Mouse (Mus musculus) G1E (cell line): ENCODE measurements around the gene Sugct. TPM values are rescaled to one million over a fixed set of nuclear protein-coding genes. Genes with fewer than 3 reads are reported as not detected.

Experiments used
- ATAC-seq: 2 replicates; pipeline ENCODE4 v1.8.0; 2016; ENCODE audit warnings: mild to moderate bottlenecking; ENCODE audit not compliant: insufficient number of reproducible peaks, poor library complexity, low FRiP score, severe bottlenecking; ENCODE audit errors: extremely low read depth
- DNase-seq: peaks from one replicate; pipeline ENCODE4 v3.0.0; 2012; ENCODE audit warnings: low spot score
- H3K27me3 ChIP-seq: 2 replicates; pipeline ENCODE4 v1.6.1; 2012; ENCODE audit warnings: mild to moderate bottlenecking, low read length, inconsistent platforms; ENCODE audit not compliant: insufficient read depth
- H3K36me3 ChIP-seq: replicated peaks from 2 replicates; pipeline ENCODE3; 2012; ENCODE audit warnings: mild to moderate bottlenecking, inconsistent platforms
- H3K4me1 ChIP-seq: 2 replicates; pipeline ENCODE4 v1.6.1; 2012; ENCODE audit warnings: low read depth, low read length, inconsistent platforms, mixed read lengths; ENCODE audit not compliant: insufficient read depth
- H3K4me3 ChIP-seq: 2 replicates; pipeline ENCODE4 v1.5.1; 2012; ENCODE audit warnings: low read depth, mild to moderate bottlenecking, inconsistent platforms, low read length, moderate library complexity, mixed read lengths
- H3K9me3 ChIP-seq: replicated peaks from 2 replicates; pipeline ENCODE4 v1.6.1; 2012; ENCODE audit warnings: inconsistent platforms
- CTCF ChIP-seq: IDR thresholded peaks from 2 replicates; pipeline ENCODE4 v1.5.1; 2012; ENCODE audit warnings: low read depth, low read length, inconsistent platforms, mixed read lengths
- GATA1 ChIP-seq: IDR thresholded peaks from 2 replicates; pipeline ENCODE4 v1.6.1; 2012; ENCODE audit warnings: borderline replicate concordance, low read length, inconsistent platforms, mixed read lengths
- GATA2 ChIP-seq: IDR thresholded peaks from 2 replicates; pipeline ENCODE4 v1.6.1; 2012; ENCODE audit warnings: low read depth, low read length, inconsistent platforms, borderline replicate concordance
- POLR2AphosphoS5 ChIP-seq: IDR thresholded peaks from 2 replicates; pipeline ENCODE4 v1.6.1; 2012; ENCODE audit warnings: low read depth, low read length, inconsistent platforms; ENCODE audit not compliant: insufficient replicate concordance
- TAL1 ChIP-seq: conservative IDR thresholded peaks from 2 replicates; pipeline ENCODE4 v1.6.1; 2012; ENCODE audit warnings: low read depth, low read length, inconsistent platforms, mixed read lengths
- polyA plus RNA-seq: library from polyadenylated mRNA; stranded (reverse); fragments of >175 nt; gene quantifications from 2 replicates; pipeline ENCODE4 v1.2.3, GENCODE M21; 2012
- total RNA-seq, 2 experiments: library from RNA; stranded (forward) in 1 of 2; stranded (reverse) in 1 of 2; fragments of 200-1000 nt in 1 of 2; fragments of >200 nt in 1 of 2; fragmentation: Nextera tagmentation in 1 of 2; gene quantifications; 2 replicates each; pipeline ENCODE4 v1.2.3; 2014 to 2017

Gene Sugct
- total and polyA plus RNA-seq, 3 experiments = 1.1 to 4.8 (median 1.8) TPM

- TF ChIP-seq CTCF (no peak), GATA2 (no peak), POLR2AphosphoS5 (no peak), GATA1 (no peak), TAL1 (no peak)
- Histone ChIP-seq H3K27me3 (peaks cover 3% of the 10 kb centered on the region; the same call in 1 of the 2 replicates), H3K4me1 (no peaks in the 10 kb centered on the region), H3K9me3 (no peaks in the 10 kb centered on the region), H3K4me3 (no peak overlapping the region), H3K36me3 (no peaks in the 10 kb centered on the region)
- DNase-seq = no peak
- ATAC-seq = no peak
Measured at GRCm38 (mm10) chr13:16901424-16901823, 793.9 kb downstream of the Sugct start.

GRCm38 (mm10) chr13:16898084-16898792 is 797.1 kb downstream of the Sugct start:
- ATAC-seq = no peak
- DNase-seq = no peak
- TF ChIP-seq GATA2 = no peak
- TF ChIP-seq GATA1 = no peak
- TF ChIP-seq TAL1 = no peak
- no peaks in the 10 kb centered on the region for H3K36me3 ChIP-seq
- H3K4me1 ChIP-seq = no peaks in the 10 kb centered on the region
- no peak overlapping the region for H3K4me3 ChIP-seq
- no peaks in the 10 kb centered on the region for H3K9me3 ChIP-seq
- no peaks in the 10 kb centered on the region for H3K27me3 ChIP-seq

- TF ChIP-seq POLR2AphosphoS5 (no peak), TAL1 (no peak), GATA1 (no peak), GATA2 (no peak), CTCF (no peak)
- ATAC-seq (no peak), DNase-seq (no peak)
- Histone ChIP-seq H3K4me1 (no peaks in the 10 kb centered on the region), H3K36me3 (no peaks in the 10 kb centered on the region), H3K4me3 (no peak overlapping the region), H3K27me3 (no peaks in the 10 kb centered on the region), H3K9me3 (no peaks in the 10 kb centered on the region)
Measured at GRCm38 (mm10) chr13:16878056-16878455, 817.3 kb downstream of the Sugct start.

- DNase-seq = no peak
- TF ChIP-seq GATA2 (no peak), GATA1 (no peak), TAL1 (no peak), CTCF (no peak), POLR2AphosphoS5 (no peak)
Measured at GRCm38 (mm10) chr13:16859986-16860385, 835.4 kb downstream of the Sugct start.

GRCm38 (mm10) chr13:16847236-16847635 is 848.1 kb downstream of the Sugct start:
- no peaks in the 10 kb centered on the region for H3K4me1 ChIP-seq
- H3K9me3 ChIP-seq = no peaks in the 10 kb centered on the region
- no peak for TF ChIP-seq TAL1
- no peak for ATAC-seq
- no peaks in the 10 kb centered on the region for H3K27me3 ChIP-seq
- no peak for DNase-seq
- H3K36me3 ChIP-seq = no peaks in the 10 kb centered on the region
- H3K4me3 ChIP-seq = no peak overlapping the region

More at GRCm38 (mm10) chr13:16859986-16860385, 835.4 kb downstream of the Sugct start:
- no peak overlapping the region for H3K4me3 ChIP-seq
- H3K36me3 ChIP-seq = no peaks in the 10 kb centered on the region
- H3K27me3 ChIP-seq = no peaks in the 10 kb centered on the region
- no peak for ATAC-seq
- no peaks in the 10 kb centered on the region for H3K4me1 ChIP-seq
- H3K9me3 ChIP-seq = no peaks in the 10 kb centered on the region

- no peaks in the 10 kb centered on the region for H3K36me3 ChIP-seq
- TF ChIP-seq CTCF = no peak
- TF ChIP-seq GATA1 = no peak
- TF ChIP-seq TAL1 = no peak
- TF ChIP-seq POLR2AphosphoS5 = no peak
- no peak for ATAC-seq
Measured at GRCm38 (mm10) chr13:16840994-16841393, 854.4 kb downstream of the Sugct start.

More at GRCm38 (mm10) chr13:16840994-16841393, 854.4 kb downstream of the Sugct start:
- Histone ChIP-seq H3K9me3 (no peaks in the 10 kb centered on the region), H3K27me3 (no peaks in the 10 kb centered on the region), H3K4me3 (no peak overlapping the region), H3K4me1 (no peaks in the 10 kb centered on the region)
- no peak for DNase-seq
